Mouse (Mus musculus): ENCODE results near the gene Fras1. TPM values are rescaled to one million over a fixed set of nuclear protein-coding genes. Genes with fewer than 3 reads are reported as not detected.

Gene Fras1
- 0.12 and 0.18 TPM in 2 replicates for polyA plus RNA-seq (2012; rRNA removed)

DNA sequence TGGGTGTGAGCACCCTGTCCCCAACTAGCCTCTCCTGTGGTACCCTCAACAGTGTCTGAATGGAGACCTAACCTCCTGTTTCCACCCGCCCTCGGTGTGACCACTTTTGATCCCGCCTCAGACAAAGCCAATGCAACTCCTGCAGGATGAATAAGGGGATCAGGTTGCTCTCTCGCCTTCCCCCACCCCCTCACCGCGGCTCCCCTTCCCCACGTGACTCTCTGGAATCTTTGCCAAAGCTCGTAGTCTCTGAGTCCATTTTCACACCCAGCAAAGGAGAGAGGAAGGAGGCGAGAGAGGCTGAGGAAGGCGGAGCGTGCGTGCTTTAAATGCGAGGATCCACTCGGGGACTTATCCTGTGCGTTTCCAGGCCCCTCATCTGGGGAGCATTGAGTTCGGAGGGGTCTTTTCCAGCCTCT is at the start of gene Fras1:
Gene Fras1 (plus strand): TSS at position 389 of the 419 bp plus-strand sequence.

GRCm38 (mm10) chr5:96792936-96793718 is 419.4 kb downstream of the Fras1 start, which contains the start of gene Anxa3:
Gene Anxa3 (plus strand): TSS chr5:96793339.

Other genes with a start within 250 kb of the Fras1 start
- gene Cnot6l, start 209.8 kb upstream of the Fras1 start, polyA plus RNA-seq (2012; rRNA removed) = 1.0 and 1.1 TPM in 2 replicates
- gene Mrpl1, start 164.5 kb upstream of the Fras1 start, polyA plus RNA-seq (2012; rRNA removed) = 0.75 and 1.4 TPM in 2 replicates

Measured in stomach, adult 2 months (tissue).